Mouse (Mus musculus): ENCODE data around the gene Rbbp8nl. TPM values are rescaled to one million over a fixed set of nuclear protein-coding genes. Genes with fewer than 3 reads are reported as not detected.

The Rbbp8nl gene
- polyA plus RNA-seq, 1 experiment = 0.04 TPM

DNA sequence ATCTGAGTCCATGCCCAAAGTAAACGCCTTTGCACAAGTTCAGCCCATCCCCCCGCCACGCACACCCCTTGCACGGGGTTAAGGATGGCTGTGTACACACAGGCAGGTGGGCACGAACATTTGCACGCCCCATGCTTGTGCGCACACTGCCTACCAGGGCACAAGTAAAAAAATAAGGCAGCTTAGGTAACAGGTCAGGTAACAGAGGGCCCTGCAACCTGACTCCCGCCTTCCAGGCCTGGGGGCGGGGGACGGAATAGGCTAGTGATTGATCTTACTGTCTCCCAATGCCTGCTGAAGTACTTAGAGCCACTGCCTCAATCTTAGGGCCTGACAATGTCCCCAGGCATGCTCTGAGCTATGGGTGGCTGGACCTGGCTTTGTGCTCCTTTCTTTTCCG, 713 bp downstream of the Rbbp8nl start:
- no peak for DNase-seq (ENCODE audit: low read depth)
- TF ChIP-seq CTCF (IDR thresholded peaks at IDR 0.05; ENCODE audit: borderline replicate concordance, extremely low read depth, insufficient read depth, insufficient read length) = no peak
- TF ChIP-seq POLR2A (IDR thresholded peaks at IDR 0.05; ENCODE audit: borderline replicate concordance, extremely low read depth, insufficient read depth, insufficient read length, poor library complexity, severe bottlenecking) = no peak

DNA sequence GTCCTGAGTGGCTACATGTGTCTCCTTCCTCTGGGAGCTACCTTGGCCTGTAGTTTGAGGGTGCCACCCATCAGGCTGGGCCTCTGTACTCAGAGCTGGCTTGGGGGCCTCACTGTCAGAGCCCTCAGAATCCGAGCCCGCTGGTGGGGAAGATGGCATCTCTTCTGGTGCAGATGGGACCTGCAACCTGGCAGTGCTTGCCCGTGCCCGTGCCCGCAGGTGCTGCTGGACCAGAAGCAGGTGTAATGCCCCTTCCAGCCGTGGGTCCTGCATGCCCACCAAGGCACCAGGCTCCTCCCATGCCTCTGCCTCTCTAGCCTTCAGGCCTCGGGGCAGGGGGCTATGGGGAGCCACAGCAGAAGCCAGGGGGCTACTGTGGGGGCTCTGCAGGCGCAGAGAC, 10.4 kb downstream of the Rbbp8nl start:
- TF ChIP-seq CTCF (IDR thresholded peaks at IDR 0.05; ENCODE audit: borderline replicate concordance, extremely low read depth, insufficient read depth, insufficient read length) (no peak), POLR2A (IDR thresholded peaks at IDR 0.05; ENCODE audit: borderline replicate concordance, extremely low read depth, insufficient read depth, insufficient read length, poor library complexity, severe bottlenecking) (no peak)
- no peak for DNase-seq (ENCODE audit: low read depth)

DNA sequence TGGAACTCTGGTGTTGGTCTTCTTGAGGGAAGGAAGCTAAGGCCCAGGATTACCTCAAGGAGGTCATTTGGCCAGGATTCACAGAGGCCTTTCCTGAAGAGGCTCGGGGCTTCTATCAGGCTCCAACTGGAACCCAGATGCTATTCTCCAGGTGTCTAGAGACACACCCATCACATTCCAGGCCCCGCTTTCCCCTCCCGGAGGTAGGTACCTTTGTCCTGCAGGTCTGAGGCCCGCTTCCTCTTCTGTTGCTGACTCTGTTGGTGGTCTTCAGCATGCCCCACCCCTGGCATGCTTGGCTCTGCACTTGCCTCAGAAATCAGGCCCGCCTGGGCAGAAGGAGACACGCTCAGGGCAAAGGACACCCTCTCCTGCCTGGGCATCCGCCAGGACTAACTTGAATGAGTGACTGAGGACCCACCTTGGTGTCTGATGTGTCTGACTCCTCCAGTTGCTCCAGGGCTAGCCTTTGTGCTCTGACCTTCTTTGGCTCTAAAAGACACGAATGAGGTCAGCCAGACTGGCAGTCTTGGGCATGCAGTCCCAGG, 11.8 kb downstream of the Rbbp8nl start:
- DNase-seq (ENCODE audit: low read depth) = no peak
- no peak for TF ChIP-seq POLR2A (IDR thresholded peaks at IDR 0.05; ENCODE audit: borderline replicate concordance, extremely low read depth, insufficient read depth, insufficient read length, poor library complexity, severe bottlenecking)
- TF ChIP-seq CTCF (IDR thresholded peaks at IDR 0.05; ENCODE audit: borderline replicate concordance, extremely low read depth, insufficient read depth, insufficient read length) = no peak

DNA sequence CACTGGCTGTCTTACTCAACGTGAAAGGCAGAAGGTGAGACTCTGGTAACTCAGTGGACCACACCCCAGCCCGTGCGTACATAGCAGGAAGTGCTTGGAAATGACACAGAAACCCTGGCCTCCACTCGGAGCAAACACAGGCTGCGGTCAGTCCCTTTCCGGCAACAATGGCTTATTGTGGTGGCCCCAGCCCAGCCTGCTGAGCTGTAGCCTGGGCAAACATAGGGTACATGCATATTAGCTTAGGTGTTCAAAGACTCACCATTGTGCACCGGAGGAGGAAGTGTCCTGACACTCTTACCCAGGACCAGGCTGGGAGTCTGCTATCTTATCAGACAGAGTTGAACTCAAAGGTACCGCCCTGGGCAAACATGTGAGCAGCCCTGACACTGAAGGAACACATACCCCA, 12.8 kb downstream of the Rbbp8nl start:
- TF ChIP-seq POLR2A (IDR thresholded peaks at IDR 0.05; ENCODE audit: borderline replicate concordance, extremely low read depth, insufficient read depth, insufficient read length, poor library complexity, severe bottlenecking) (no peak), CTCF (IDR thresholded peaks at IDR 0.05; ENCODE audit: borderline replicate concordance, extremely low read depth, insufficient read depth, insufficient read length) (no peak)

DNA sequence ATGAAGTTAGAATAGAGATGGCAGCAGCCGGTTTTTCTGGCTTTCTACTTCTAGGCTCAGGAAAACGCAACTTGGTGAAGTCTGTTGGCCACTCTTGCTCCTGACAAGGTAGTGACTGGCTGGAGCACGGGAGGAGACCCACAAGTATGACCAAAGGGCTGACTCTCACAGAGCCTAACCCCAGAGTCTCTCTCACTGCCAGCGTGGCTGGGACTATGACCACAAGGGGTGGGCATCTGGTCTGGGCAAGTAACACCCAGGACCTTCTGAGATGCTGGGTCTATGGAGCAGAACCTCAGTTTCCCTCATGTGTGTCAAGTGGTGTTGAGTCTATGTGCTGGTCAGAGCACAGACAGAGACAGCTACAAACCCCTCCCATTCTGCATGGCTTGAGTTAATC, 13.3 kb downstream of the Rbbp8nl start:
- TF ChIP-seq CTCF (IDR thresholded peaks at IDR 0.05; ENCODE audit: borderline replicate concordance, extremely low read depth, insufficient read depth, insufficient read length) = no peak

More for the DNA sequence above, 12.8 kb downstream of the Rbbp8nl start:
- DNase-seq (ENCODE audit: low read depth) = no peak

DNA sequence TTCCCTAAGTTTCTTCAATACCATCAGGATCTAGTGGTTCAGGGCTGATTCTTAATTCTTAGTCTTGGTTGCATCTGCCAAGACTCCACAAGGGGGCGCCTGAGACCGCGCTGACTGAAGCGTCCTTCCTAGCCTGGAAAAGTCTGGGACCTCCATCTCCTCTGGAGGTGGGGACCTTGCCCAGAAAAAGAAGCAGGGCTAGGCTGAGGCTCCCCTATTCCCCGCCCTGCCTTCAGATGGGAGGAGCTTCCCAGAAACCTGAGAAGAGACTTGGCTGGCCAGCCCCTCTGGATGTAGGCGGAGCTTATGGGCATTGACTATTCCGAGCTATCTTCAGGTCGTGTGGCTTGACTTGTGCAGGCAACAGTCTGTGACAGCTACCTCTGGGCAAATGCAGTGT, 13.8 kb downstream of the Rbbp8nl start:
- peak; percentile 98 for TF ChIP-seq CTCF (IDR thresholded peaks at IDR 0.05; ENCODE audit: borderline replicate concordance, extremely low read depth, insufficient read depth, insufficient read length)
- no peak for TF ChIP-seq POLR2A (IDR thresholded peaks at IDR 0.05; ENCODE audit: borderline replicate concordance, extremely low read depth, insufficient read depth, insufficient read length, poor library complexity, severe bottlenecking)
- peak; percentile 90 for DNase-seq (ENCODE audit: low read depth)

More for the DNA sequence above, 13.3 kb downstream of the Rbbp8nl start:
- no peak for DNase-seq (ENCODE audit: low read depth)

DNA sequence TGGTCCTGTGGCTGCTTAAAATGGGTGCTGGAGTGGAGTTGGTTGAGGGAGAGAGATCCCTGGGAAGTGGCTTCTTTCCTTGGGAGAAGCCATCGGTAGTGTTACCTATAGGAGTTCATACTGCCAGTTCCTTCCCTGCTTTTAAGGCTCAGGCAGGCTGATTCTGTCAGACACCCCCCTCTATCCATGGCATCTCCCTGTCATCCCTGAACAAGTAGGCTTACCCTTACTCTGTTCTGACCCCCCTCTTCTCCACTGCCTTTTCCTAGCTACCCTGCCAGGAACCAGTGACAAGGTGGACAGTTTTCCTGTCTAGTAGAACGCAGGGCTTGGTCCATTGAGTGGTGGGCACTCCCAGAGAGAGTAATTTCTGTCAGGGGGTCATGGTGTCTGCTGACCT, 15.2 kb downstream of the Rbbp8nl start:
- no peak for TF ChIP-seq CTCF (IDR thresholded peaks at IDR 0.05; ENCODE audit: borderline replicate concordance, extremely low read depth, insufficient read depth, insufficient read length)
- no peak for TF ChIP-seq POLR2A (IDR thresholded peaks at IDR 0.05; ENCODE audit: borderline replicate concordance, extremely low read depth, insufficient read depth, insufficient read length, poor library complexity, severe bottlenecking)
- no peak for DNase-seq (ENCODE audit: low read depth)

DNA sequence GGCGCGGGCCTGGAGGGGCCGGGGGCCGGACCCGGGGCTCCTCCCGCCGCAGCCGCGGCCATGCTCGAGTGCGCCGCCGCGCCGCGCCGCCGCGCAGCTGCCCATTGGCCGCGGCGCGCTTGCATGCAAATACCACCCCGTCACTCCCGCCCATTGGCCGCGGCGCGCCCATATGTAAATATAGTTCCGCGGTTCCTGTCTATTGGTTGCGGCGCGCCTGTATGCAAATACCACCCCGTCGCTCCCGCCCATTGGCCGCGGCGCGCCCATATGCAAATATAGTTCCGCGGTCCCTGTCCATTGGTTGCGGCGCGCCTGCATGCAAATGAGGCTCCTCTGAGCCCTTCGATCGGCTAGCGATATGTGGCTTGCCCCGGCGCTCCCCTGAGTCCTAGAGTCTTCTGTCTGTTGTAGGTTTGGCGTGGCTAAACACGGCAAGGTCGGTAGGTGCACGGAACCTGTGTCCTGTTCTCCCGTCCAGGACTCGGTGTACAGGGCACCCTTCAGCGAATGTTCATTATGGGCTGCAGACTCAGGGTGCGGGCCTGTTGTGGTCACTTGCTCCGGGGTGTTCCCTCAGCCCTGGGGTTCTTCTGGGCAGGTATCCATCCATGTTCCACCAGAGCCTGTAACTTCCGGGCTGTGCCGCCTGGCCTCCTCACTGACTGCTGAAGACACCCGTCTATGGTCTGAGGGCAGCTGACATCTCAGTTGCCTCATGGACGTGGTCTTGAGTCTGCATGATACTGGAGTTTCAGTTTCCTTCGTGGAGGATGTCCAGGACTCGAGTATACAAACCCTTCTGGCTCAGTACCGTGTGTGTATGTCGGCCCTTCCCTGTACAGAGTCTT, 16.1 kb downstream of the Rbbp8nl start, which contains the start of gene Cables2:
Gene Cables2 (minus strand): TSS at position 103 of the 851 bp plus-strand sequence.
- TF ChIP-seq CTCF (IDR thresholded peaks at IDR 0.05; ENCODE audit: borderline replicate concordance, extremely low read depth, insufficient read depth, insufficient read length) (no peak), POLR2A (IDR thresholded peaks at IDR 0.05; ENCODE audit: borderline replicate concordance, extremely low read depth, insufficient read depth, insufficient read length, poor library complexity, severe bottlenecking) (peak; percentile 84; the same call in 1 of the 2 replicates)
- DNase-seq (ENCODE audit: low read depth) = peak; percentile 99

DNA sequence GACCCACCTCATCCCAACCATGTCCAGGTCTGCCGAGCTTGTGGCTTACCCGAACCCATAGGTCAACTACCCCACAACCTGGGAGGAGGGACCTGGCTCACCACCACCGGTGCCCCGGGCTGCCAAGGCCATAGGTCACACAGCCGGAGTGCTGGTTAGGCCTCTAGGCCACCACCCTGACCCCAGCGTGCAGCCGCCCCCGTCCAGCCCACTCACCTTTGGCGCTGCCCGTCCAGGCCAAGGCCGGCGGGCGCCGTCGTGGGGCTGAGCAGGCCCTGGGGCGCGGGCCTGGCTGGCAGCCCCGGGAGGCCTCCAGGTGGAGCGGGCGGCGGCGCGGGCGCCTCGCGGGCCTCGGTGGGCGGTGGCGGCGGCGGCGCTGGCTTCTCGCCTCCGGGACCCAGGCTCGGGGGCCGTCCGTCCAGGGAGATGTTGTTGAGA, 16.8 kb downstream of the Rbbp8nl start:
- DNase-seq (ENCODE audit: low read depth) = peak; percentile 18
- no peak for TF ChIP-seq POLR2A (IDR thresholded peaks at IDR 0.05; ENCODE audit: borderline replicate concordance, extremely low read depth, insufficient read depth, insufficient read length, poor library complexity, severe bottlenecking)
- TF ChIP-seq CTCF (IDR thresholded peaks at IDR 0.05; ENCODE audit: borderline replicate concordance, extremely low read depth, insufficient read depth, insufficient read length) = no peak

DNA sequence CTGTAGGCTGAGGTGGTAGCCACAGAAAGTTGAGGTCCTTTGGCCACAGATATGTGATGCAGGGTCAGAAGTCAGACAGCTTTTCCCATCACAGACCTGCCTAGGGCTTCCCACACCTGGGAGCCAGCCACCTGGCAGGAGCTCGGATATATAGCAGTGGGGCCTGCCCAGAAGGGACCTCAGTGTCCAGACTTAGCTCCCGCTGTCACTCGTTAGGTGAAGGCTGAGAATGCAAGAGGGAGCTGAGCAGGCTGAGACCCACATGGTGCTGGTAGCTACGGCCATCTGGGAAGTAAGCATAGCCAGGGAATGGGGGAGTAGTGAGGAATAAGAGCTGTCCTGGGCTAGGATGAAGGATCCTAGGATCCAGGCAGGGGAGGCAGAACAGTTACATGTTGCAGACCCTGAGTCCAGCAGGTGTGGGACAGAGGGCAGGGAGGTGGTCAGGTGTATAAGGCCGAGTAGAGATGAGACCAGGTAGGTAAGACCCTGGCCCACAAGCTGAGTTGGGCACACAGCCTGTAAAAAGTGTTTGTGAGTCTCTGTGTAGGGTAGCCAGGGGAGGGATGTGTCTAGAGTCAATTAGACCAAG, 17.8 kb downstream of the Rbbp8nl start:
- TF ChIP-seq CTCF (IDR thresholded peaks at IDR 0.05; ENCODE audit: borderline replicate concordance, extremely low read depth, insufficient read depth, insufficient read length) (no peak), POLR2A (IDR thresholded peaks at IDR 0.05; ENCODE audit: borderline replicate concordance, extremely low read depth, insufficient read depth, insufficient read length, poor library complexity, severe bottlenecking) (no peak)
- DNase-seq (ENCODE audit: low read depth) = no peak

DNA sequence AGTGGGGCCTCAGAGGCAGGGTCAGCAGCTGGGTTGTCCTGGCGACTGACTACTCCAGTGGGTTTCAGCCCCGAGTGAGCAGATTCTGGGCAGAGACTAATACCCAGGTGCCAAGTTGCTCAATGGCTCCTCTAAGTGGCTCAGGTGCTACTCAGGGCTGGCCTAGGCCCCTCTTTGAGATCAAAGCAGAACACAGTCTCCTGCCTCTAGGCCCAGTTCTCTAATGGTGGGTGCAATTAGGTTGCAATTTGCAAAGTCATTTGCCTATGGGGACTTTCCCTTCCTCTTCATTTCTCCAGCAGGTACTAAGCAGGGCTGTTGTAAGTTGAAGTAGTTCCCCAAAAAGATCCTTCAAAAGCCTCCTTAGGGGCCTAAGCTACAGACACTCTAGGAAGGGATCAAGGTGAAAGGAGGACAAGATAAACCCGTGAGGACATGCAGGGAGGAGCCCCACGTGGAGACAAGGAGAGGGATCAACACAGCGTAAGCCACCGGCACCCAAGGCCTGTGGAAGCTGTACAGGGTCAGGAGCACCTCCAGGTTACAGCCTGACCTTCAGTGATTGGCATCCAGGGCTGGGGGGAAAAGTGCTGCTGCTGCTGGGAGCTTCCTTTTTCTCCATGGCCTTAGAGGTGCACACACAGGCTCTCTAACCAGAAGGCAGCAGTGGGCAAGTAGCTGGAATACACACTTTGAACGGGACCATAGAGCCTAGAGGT, 19.0 kb downstream of the Rbbp8nl start:
- TF ChIP-seq CTCF (IDR thresholded peaks at IDR 0.05; ENCODE audit: borderline replicate concordance, extremely low read depth, insufficient read depth, insufficient read length) (no peak), POLR2A (IDR thresholded peaks at IDR 0.05; ENCODE audit: borderline replicate concordance, extremely low read depth, insufficient read depth, insufficient read length, poor library complexity, severe bottlenecking) (no peak)
- no peak for DNase-seq (ENCODE audit: low read depth)
